Mouse (Mus musculus): ENCODE data around the gene 5730455P16Rik.
"Not testable (repeated sequence)": the region's sequence is repeated elsewhere in the genome, so short reads cannot be mapped to it uniquely, and the experiment has no call there.

5730455P16Rik gene

DNA sequence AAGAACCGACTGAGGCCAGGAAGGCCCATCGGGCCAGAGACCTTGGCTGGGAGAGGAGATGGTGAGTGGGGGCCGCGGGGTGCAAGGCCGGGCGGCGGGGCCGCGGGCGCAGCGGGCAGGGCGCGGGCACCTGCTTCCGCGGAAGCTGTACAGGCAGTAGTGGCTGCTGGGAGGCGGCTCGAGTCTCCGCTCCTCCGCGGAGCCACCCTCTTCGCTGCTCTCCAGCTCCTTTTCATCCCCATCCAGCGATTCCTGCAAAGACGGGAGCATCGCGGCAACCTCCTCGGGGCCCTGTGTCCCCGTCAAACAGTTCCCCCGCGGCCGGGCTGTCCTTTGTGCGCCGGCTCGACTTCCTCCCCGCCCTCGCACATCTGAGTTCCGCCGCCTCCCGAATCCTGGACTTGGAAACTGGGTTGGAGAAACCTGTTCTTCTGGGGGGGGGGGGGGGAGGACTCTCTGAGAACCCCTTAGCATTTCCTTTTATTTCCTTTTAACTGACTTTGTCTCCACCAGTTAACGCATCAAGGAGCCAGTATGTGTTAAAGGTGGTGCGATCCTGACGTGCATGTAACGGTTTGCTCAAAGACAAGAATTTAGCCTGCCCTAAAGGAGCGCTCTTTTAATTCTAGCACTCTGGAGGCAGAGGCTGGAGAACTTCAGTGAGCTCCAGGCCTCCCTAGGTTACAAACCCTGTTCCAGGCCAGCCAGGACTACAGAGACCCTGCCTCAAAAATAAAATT is at the start of gene 5730455P16Rik:
TSS of gene 5730455P16Rik (minus strand) at position 323 of the 740 bp plus-strand sequence.
- DNase-seq: peak; percentile 71

GRCm38 (mm10) chr11:80426029-80426813 is 48.4 kb upstream of the 5730455P16Rik start:
- not testable (repeated sequence) for DNase-seq

DNA sequence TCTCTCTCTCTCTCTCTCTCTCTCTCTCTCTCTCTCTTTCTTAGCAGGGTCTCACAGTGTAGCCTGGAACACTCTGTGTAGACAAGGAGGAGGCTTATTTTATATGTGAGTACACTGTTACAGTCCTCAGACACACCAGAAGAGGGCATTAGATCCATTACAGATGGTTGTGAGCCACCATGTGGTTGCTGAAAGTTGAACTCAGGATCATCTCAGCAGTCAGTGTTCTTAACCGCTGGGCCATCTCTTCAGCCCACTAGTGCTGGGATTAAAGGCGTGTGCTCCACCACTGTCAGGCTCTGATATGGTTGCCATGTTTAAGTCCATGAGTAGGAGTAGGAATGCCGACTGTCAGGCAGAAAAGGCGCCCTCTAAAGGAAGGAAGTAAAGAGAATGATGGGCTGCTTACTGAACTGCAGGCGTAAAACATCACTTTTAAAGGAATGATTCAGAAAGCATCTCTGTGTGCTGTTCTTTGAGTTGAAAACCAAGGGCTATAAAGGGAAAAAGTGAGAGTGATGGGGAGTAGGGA is 47.5 kb upstream of the 5730455P16Rik start:
- no peak for DNase-seq

- no peak for DNase-seq
Observed at GRCm38 (mm10) chr11:80424691-80425090, 46.9 kb upstream of the 5730455P16Rik start.

DNA sequence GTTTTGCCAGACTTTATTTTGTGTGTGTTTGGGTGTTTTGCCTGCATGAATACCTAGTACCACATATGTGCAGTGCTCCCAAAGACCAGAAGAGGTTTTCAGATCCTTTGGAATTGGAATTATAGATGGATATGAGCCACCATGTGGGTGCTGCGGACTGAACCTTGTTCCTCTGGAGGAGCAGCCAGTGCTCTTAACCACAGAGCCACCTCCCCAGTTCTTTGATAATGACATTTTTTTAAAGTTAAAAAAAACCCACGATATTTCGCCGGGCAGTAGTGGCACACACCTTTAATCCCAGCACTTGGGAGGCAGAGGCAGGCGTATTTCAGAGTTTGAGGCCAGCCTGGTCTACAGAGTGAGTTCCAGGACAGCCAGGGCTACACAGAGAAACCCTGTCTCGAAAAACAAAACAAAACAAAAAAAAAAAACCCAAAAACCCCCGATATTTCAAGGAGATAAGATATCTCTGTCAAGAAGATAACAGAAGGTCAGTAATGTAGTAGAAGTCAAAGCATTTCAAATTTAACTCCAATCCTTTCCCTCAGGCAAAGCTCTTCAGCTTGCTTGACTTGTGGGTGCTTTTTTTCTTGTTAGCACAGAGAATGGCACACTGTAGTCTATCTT is 43.7 kb upstream of the 5730455P16Rik start:
- no peak for DNase-seq

GRCm38 (mm10) chr11:80420202-80420984 is 42.6 kb upstream of the 5730455P16Rik start:
- DNase-seq: no peak

GRCm38 (mm10) chr11:80419743-80420142 is 41.9 kb upstream of the 5730455P16Rik start:
- DNase-seq: no peak

- DNase-seq: no peak
Observed at GRCm38 (mm10) chr11:80417085-80417484, 39.3 kb upstream of the 5730455P16Rik start.

DNA sequence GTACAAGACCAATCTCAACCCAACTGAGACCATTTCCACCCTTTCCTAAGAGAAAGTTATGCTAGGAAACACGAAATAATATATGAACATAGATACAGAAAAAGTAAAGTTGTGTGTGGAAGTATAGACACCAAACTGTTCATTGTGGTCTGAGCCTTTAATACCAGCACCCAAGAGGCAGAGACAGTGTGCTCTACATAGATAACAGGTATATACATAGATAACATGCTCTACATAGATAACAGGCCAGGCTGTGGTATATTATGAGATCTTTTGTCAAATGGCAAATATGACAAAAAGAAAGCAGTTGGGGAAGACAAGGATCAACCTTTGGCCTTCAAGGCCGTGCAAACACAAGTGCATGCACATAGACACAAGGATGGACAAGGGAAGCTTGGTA is 32.5 kb upstream of the 5730455P16Rik start:
- no peak for DNase-seq

DNA sequence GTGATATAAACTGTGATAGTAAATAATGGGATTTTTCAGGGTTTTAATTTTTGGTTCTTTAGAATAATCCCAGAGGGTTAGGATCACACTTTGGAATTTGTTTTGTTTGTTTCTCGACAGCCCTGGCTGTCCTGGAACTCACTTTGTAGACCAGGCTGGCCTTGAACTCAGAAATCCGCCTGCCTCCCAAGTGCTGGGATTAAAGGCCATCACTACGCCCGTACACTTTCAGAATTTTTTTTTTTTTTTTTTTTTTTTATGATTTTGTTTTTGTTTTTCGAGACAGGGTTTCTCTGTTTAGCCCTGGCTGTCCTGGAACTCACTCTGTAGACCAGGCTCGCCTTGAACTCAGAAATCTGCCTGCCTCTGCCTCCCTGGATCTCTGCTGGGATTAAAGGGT is 30.0 kb upstream of the 5730455P16Rik start:
- DNase-seq: not testable (repeated sequence)

GRCm38 (mm10) chr11:80396617-80397016 is 18.8 kb upstream of the 5730455P16Rik start:
- no peak for DNase-seq

DNA sequence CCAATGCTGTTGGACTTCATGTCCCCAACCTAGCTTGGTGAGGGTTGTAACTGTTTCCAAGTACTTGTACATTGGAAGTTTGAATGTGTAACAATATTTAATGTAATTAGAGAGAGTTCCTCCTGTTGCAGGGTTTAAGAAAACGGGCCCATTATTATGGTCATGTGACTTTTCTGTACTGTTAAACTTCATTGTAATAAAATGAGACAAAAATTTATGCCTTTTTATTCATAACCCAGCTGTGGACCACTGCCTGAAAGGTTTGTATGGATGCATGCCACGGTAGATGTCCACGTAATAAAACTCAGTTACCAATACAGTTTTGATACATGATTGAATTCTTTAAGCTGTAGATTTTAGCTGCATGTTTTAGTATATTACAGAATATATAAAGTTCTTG is 18.1 kb upstream of the 5730455P16Rik start:
- DNase-seq: no peak

- DNase-seq: no peak
Observed at GRCm38 (mm10) chr11:80391407-80392120, 13.7 kb upstream of the 5730455P16Rik start.

GRCm38 (mm10) chr11:80389885-80390284 is 12.1 kb upstream of the 5730455P16Rik start:
- no peak for DNase-seq

GRCm38 (mm10) chr11:80386790-80387189 is 9.0 kb upstream of the 5730455P16Rik start:
- DNase-seq: no peak

DNA sequence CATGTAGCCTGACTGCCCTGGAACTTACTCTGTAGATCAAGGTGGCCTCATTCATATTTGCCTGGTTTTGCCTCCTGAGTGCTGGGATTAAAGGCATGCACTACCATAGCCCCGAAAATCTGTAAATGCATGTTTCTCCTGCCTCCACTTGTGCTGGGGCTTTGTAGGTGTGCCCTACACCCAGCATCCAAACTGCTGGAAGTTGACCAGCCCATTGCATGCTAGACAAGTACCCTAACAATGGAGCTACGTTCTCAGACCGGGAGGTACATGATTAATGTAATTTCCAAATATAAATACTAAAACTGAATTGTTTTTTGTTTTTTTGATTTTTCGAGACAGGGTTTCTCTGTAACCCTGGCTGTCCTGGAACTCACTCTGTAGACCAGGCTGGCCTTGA is 7.2 kb upstream of the 5730455P16Rik start:
- no peak for DNase-seq

GRCm38 (mm10) chr11:80384461-80384860 is 6.6 kb upstream of the 5730455P16Rik start:
- DNase-seq: no peak

DNA sequence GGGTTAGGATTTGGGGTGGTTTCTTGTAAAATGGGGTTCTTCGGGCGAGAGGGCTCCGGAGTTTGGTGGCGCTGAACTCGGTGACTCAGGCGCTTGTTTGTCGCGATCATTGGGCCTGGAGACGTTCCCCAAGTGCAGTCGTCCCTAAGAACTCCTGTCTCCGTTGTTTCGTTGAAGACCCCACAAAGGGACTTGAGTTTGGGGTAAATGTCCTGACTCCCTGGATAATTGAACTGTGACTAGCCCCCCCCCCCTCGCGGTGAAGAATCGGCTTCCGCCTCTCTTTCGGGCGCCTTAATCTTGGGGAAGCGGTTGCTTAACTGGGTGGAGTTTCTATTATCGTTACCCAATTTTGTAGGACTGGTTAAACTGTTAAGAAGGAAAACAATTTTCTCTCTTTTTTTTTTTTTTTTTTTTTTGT is 5.8 kb upstream of the 5730455P16Rik start:
- DNase-seq: no peak

- DNase-seq: peak; percentile 97
Observed at GRCm38 (mm10) chr11:80383019-80383625, 5.3 kb upstream of the 5730455P16Rik start, which contains the start of gene Zfp207. Zfp207 (plus strand) TSS chr11:80383279.

DNA sequence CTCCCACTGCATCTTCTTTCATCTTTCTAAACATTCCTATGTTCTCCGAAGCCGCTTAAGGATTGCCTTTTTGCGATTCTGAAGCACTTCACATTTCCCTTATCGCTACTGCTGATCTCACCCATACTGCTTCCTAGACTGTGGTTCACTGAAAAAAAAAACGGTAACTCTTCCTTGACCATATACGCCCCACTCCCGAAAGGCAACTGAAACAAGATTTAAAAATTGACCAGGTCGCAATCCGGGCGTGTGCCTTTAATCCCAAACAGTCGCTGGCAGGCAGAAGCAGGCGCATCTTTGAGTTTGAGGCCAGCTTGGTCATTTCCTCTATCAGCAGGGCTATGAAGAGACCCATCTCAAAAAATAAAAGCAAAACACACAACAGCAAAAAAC is 4.8 kb upstream of the 5730455P16Rik start:
- no peak for DNase-seq

- DNase-seq: not testable (repeated sequence)
Observed at GRCm38 (mm10) chr11:80379184-80379583, 1.4 kb upstream of the 5730455P16Rik start.
